Mouse (Mus musculus): ENCODE measurements around the gene Aipl1.

Gene Aipl1

GRCm38 (mm10) chr11:72050168-72050894 lies 13.0 kb upstream of the Aipl1 start:
- no peak for DNase-seq (ENCODE audit: extremely low spot score)

GRCm38 (mm10) chr11:72049171-72049759 lies 12.0 kb upstream of the Aipl1 start:
- DNase-seq (ENCODE audit: extremely low spot score) = no peak

DNA sequence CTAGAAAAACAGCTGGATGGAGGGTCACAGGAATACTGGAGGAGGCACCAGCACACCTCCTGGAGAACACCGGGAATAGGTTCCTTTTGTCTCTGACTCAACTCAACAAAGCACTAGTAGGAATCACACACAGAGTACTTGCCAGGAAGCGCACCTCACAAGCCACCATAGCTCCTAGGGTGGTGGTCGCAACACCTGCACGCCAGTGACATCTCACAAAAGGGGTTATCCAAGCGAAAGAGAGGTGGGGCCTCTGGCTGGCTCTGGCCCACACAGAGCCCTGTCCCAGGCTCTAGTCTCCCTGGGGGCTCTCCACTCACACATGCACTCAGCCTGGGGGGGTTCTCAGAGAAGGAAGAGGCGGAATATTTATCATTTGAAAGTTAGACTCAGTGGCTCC lies 11.4 kb upstream of the Aipl1 start:
- DNase-seq (ENCODE audit: extremely low spot score) = no peak

DNA sequence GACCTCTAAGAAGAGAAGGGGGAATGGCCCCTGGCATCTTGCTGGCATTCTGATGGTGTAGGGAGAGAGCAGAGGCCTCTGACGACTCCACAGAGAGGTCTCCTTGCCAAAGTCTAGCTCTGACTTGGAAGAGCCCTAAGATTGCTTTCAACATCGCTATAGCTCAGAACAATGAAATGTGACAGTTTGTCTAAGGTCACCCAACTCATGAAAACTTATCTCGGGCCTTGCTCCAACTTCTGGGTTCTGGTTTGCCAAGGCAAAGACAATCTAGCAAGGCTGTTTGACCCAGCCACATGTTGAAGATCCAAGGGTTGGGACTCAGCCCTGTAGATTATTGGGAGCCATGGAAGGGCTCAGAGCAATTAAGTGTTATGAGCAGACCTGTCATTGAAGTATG lies 6.9 kb upstream of the Aipl1 start:
- DNase-seq (ENCODE audit: extremely low spot score) = no peak

DNA sequence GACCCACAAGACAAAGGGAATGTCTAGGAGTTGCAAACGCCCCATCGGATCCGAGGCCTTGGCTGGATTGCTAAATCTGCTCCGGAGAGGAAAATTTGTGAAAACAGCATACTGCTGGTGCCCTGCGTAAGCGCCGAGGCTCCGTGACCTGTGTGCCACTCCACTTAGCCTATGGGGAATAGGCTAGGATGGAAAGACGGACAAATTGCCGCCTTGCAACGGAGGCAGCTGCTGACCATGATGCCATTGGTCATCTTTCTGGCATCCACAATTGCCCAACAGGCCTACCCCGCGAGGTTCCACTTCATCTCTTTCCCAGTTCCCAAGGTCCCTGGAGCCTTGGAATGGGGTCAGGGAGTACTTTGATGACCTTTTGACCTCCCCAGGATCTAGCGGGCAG lies 5.3 kb upstream of the Aipl1 start:
- DNase-seq (ENCODE audit: extremely low spot score) = no peak

DNA sequence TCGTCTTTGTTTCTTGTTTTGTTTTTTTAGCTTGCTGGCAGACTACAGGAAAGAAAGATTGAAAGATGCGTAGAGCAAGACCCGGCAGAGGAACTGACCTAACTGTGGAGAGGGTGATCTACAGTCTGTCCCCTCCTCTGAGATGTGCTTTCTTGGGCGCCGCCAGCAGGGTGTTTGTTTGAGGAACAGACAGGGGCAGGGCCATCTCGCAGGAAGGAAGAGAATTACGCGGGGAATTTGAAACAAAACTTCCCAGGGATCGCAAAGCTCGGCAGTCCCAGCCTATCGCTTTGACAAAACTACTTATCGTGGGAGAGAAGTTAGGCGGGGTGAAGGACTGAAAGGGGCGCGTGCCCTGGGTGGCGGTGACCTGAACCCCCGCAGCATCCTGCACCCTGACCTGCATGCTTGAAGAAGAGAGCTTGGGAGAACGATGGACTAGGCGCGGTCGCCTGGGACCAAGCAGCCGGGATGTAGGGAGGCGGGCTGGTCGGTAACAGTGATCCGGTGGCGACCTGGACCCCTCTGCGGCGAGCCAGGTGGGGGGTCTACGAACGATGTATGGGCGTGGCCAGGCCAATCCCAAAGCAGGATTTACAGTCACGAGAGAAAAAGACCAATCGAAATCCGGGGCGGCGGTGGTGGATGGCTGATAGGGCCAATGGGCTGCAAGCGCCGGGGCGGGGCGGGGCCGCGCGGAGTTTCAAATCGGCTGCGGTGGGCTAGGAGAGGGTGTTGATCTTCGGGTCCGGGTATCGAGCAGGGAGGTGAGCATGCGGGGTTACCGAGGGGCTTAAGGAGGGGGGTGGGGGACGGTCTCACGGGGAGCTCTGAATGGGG lies 4.7 kb upstream of the Aipl1 start, which contains the start of gene Pimreg:
TSS of gene Pimreg (plus strand) at position 265 of the 840 bp plus-strand sequence.
- DNase-seq (ENCODE audit: extremely low spot score) = peak; percentile 95

DNA sequence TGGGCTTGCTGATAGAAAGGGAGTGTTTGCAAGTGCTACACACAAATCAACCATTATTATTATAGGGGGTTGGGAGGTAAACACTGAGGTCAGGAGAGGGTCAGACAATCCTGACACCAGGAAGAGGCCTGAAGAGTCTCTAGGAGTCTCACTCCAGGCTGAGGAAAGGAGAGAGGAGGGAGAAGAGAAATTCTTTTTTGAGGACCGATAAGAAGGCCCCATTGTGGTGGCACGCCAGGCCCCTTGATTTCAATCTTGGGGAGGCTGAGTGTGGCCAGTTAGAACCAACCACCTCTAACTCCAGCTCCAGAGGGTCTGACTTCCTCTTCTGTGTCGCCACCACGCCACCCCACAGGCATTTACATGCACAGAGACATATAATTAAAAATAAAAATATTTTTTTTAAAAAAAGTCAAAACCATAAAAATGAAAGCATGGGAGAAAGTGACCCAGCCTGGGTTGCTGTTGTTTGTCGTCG lies 4.0 kb upstream of the Aipl1 start:
- no peak for DNase-seq (ENCODE audit: extremely low spot score)

DNA sequence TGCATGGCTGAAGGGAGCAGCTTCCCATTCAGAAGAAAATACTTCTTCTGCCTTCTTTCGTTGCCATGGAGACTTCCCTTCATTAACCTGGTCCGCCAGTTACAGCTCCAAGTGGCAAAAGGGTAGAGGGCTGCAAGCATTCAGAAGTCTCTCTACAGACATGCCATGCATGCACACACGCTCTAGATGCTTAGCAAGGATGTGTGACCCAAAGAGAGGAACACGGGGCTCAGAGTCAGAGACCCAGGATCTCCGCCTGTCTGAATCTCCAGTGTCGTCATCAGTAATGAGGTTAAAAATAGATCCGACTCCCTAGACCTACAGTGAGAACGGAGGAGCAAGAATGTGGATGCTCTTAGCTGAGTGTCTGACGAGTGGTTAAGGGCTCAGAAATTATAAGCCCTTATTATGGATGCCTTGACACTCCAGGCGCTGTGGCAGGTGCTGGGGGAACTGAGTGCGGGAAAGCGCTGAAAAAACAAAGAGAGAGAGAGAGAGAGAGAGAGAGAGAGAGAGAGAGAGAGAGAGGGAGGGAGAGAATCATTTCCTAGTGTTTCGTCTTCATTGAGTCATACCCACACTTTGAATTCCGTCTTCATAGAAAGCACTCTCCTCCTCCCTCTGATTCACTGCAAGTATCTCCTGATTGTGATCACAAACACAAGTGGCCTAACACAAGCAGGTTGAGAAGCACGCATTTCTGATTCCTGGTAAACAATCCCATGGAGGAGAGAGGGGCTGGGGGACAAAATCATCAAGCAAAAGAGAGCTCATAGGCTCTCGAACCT lies 2.5 kb upstream of the Aipl1 start:
- no peak for DNase-seq (ENCODE audit: extremely low spot score)

DNA sequence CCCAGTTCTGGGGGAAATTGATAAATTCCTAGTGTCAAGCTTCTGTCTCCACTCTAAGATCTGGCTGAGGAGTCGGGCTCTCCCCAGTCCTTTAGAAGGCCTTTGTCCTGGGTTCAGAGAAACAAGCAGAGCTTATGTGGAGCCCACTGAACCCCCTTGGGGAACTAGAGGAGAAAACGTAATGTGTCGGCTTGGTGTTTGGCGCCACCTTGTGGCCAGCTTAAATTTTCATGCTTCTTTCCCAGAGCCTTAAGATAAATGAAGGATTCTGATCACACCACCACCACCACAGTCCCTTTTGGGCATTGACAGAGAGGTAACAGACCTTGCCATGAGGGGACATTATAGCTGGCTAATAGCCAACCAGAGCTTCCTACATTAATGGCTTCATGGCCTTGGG lies 687 bp upstream of the Aipl1 start:
- peak; percentile 72 for DNase-seq (ENCODE audit: extremely low spot score)

DNA sequence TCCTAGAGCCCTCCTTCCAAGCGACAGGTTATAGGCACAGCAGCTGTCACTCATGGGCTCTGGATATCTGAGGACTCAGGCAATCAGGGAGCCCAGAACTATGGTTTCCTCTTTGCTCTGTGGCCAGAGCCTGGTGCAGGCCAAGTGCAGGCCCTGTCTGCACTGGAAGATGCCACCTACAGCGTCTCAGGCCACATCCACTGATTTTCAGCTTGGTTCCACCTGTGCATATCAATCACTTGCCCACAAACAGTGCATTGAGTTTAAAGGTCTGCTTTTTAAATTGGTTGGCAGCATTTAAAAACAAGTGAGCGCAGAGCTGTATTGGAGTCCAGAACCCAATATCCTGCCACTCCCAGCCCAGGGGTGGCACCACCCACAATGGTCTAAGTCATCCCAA lies 4.7 kb downstream of the Aipl1 start:
- no peak for DNase-seq (ENCODE audit: extremely low spot score)

- no peak for DNase-seq (ENCODE audit: extremely low spot score)
These were observed 5.2 kb downstream of the Aipl1 start for GRCm38 (mm10) chr11:72032091-72032490.

DNA sequence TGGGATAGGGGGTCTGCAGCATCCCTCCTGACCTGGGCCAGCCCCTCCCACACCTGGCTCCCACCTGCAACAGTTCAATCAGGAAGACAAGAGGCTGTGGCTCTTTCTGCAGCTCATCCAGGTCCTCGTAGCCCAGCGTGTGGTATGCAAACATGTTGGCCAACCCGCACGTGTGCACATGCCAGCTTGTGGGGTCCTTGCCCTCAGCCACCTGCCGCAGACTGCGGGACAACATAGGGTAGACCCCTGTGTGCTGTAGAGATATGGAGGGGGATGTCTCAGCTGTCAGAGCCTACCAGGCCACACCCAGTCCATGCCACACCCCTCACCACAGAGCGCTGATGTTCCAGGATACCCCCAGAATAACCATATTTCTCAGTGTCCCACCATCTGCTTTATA lies 6.0 kb downstream of the Aipl1 start:
- DNase-seq (ENCODE audit: extremely low spot score) = no peak

- DNase-seq (ENCODE audit: extremely low spot score) = peak; percentile 58
These were observed 8.2 kb downstream of the Aipl1 start for GRCm38 (mm10) chr11:72029143-72029542.

- DNase-seq (ENCODE audit: extremely low spot score) = no peak
These were observed 9.5 kb downstream of the Aipl1 start for GRCm38 (mm10) chr11:72027836-72028235.

GRCm38 (mm10) chr11:72026516-72026915 lies 10.8 kb downstream of the Aipl1 start:
- DNase-seq (ENCODE audit: extremely low spot score) = no peak

DNA sequence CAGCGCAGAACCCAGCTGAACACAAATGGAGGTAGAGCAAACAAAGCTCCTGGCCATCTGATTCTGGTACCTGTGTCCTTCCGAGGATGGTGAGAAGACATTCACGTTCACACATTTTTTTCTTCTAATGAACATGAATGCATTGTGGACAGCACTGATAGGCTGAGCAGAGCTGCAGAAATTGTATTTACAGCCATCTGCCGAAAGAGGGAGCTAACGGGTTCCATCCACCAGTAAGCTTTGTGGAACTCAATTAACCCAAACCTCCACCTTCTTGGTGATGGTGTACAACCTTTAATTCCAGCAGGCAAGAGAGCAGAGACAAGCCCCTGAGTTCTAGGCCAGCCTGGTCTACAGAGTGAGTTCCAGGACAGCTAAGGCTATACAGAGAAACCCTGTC lies 11.5 kb downstream of the Aipl1 start:
- DNase-seq (ENCODE audit: extremely low spot score) = no peak

GRCm38 (mm10) chr11:72024193-72024781 lies 13.0 kb downstream of the Aipl1 start:
- peak; percentile 74 for DNase-seq (ENCODE audit: extremely low spot score)

GRCm38 (mm10) chr11:72023581-72023980 lies 13.7 kb downstream of the Aipl1 start:
- DNase-seq (ENCODE audit: extremely low spot score) = no peak

DNA sequence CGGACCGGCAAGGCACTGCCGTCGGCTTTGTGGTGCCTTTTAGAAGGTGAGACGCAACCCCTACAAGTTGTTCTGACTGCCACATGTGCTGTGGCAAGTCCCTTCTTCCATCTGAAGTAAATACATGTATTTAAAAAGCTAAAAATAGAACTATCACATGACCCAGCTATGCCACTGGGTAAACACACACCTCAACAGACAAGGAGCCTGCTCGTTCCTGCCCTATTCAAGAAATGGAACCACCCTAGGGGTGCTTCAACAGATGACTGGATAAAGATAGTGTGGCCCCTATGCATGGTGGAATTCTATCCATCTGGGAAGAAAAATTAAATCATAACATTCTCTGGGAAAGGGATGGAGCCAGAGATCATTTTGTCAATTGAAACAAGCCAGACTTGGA lies 14.5 kb downstream of the Aipl1 start:
- DNase-seq (ENCODE audit: extremely low spot score) = no peak

DNA sequence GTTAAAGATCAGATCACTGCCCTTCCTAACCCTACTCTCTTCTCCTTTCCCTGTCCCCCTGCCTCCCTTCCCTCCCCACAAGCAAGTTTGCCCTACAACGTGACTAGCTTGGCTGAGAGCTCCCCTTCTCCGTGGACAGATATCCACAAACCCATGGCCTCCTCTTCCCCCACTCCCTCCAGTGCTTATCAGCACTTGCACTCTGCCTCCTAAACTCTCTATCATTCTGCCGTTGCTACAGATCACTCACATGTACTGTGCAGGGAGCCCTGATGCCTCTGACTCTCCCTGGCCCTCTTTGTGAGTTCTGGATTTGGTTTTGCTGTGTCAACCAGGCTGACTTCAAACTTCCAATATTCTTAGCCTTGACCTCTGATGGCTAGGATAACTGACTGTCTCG lies 16.3 kb downstream of the Aipl1 start:
- DNase-seq (ENCODE audit: extremely low spot score) = no peak

DNA sequence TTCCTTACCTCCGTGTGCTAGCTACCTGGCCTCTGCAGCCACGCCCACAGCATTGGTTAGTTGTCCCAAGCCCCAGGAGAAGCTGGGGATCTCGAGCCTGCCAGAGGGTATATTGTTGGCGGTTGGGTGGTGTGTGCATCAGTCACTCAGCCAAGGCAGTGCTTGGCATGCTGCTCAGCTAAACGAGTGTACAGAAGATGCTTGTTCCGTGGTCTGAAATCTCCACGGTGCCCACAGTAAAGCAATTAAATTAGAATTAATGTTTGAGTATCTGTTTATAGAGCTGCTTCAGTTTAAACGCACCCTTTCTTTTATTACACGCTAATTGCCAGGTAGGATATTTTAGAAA lies 20.1 kb downstream of the Aipl1 start:
- DNase-seq (ENCODE audit: extremely low spot score) = no peak
